ENCODE assay signal across 9 mouse cellular contexts in genomic region chr6:54368071-54368470, GRCm38 (mm10). TPM values are rescaled to one million over a fixed set of nuclear protein-coding genes. Genes with fewer than 3 reads are reported as not detected.
A peak's percentile ranks its signal among the peaks of the same experiment; 100 is the strongest.
DNase-seq lines count a peak whose midpoint lies in the region; ATAC-seq and TF ChIP-seq lines count a peak whose summit lies in the region.
"Had no signal": no experiment of that assay in that cellular context is flagged by ENCODE, and none has a peak within 500 bp of the region (broad histone marks: within the 10 kb centered on the region; RNA-seq: fewer than 3 reads in every experiment).

No protein-coding gene starts in this region.

- H3K4me3 ChIP-seq in forebrain, embryonic 11.5 days (ENCODE audit: low read depth, low read length), result no peak overlapping the region
- no peak overlapping the region for H3K4me3 ChIP-seq in intestine, embryonic 14.5 days (ENCODE audit: low read depth, low read length)
- H3K4me3 ChIP-seq: limb, embryonic 15.5 days had no signal

- H3K9ac ChIP-seq in forebrain, embryonic 11.5 days (ENCODE audit: low read length), result no peak overlapping the region
- H3K9ac ChIP-seq in intestine, embryonic 14.5 days (ENCODE audit: low read length), result no peak overlapping the region
- H3K9ac ChIP-seq: limb, embryonic 15.5 days had no signal

- peaks cover 3% of the 10 kb centered on the region; the same call in 1 of the 2 replicates for H3K4me1 ChIP-seq in forebrain, embryonic 11.5 days (replicated peaks; ENCODE audit: control insufficient read depth, insufficient read depth, low read length)
- peaks cover 6% of the 10 kb centered on the region; the same call in 1 of the 2 replicates for H3K4me1 ChIP-seq in intestine, embryonic 14.5 days (replicated peaks; ENCODE audit: control insufficient read depth, insufficient read depth, low read length)

- peak; percentile 83 for ATAC-seq in frontal cortex, adult (ENCODE audit: low TSS enrichment)
- ATAC-seq in forebrain, embryonic 11.5 days (replicated peaks; ENCODE audit: low FRiP score), result 0 out of 2 replicates have a peak, but pooled peaks have one; percentile 21
- ATAC-seq in intestine, embryonic 14.5 days (replicated peaks; ENCODE audit: low FRiP score, low TSS enrichment, low read depth), result peak; percentile 63

- TF ChIP-seq CTCF in brain, embryonic 14.5 days (IDR thresholded peaks at IDR 0.05; ENCODE audit: borderline replicate concordance, extremely low read depth, insufficient read depth, insufficient read length), result peak; percentile 77

- no peaks in the 10 kb centered on the region for H3K36me3 ChIP-seq in forebrain, embryonic 11.5 days (ENCODE audit: control insufficient read depth, insufficient read depth, low read length)
- H3K36me3 ChIP-seq in intestine, embryonic 14.5 days (ENCODE audit: control insufficient read depth, insufficient read depth, low read length), result no peaks in the 10 kb centered on the region
- H3K36me3 ChIP-seq: limb, embryonic 15.5 days had no signal

- no peak for DNase-seq in frontal cortex, postnatal 14 days (ENCODE audit: low spot score in 2 of 2)
- DNase-seq in 3T3-L1 (ENCODE audit: low read depth, low spot score), result peak; percentile 80
- DNase-seq in brain, embryonic 14.5 days (ENCODE audit: low read depth), result peak; percentile 82
- DNase-seq in forebrain, embryonic 11.5 days (ENCODE audit: low spot score), result peak; percentile 78
- peak; percentile 81 for DNase-seq in intestine, embryonic 14.5 days (ENCODE audit: low spot score)
- DNase-seq in lung, postnatal 14 days, result peak; percentile 48
- peak; percentile 49 for DNase-seq in skeletal muscle tissue, adult 2 months (ENCODE audit: low read depth, low spot score)

- WGBS in forebrain, embryonic 11.5 days, result 10% methylated on average over 6 of the region's 6 CpGs
- WGBS in intestine, embryonic 14.5 days, result 7% methylated on average over 6 of the region's 6 CpGs

- TF ChIP-seq POLR2A in brain, embryonic 14.5 days (IDR thresholded peaks at IDR 0.05; ENCODE audit: borderline replicate concordance, extremely low read depth, insufficient read depth, insufficient read length, poor library complexity, severe bottlenecking), result no peak

- no peaks in the 10 kb centered on the region for H3K27me3 ChIP-seq in forebrain, embryonic 11.5 days (ENCODE audit: control insufficient read depth, insufficient read depth, low read length)
- H3K27me3 ChIP-seq in intestine, embryonic 14.5 days (replicated peaks; ENCODE audit: control insufficient read depth, insufficient read depth, low read length), result no peaks in the 10 kb centered on the region
- H3K27me3 ChIP-seq: limb, embryonic 15.5 days had no signal

- no peak overlapping the region for H3K27ac ChIP-seq in forebrain, embryonic 11.5 days (ENCODE audit: low read depth, low read length)
- no peak overlapping the region for H3K27ac ChIP-seq in intestine, embryonic 14.5 days (ENCODE audit: low read depth)
- H3K27ac ChIP-seq: limb, embryonic 15.5 days had no signal

- no peaks in the 10 kb centered on the region for H3K9me3 ChIP-seq in forebrain, embryonic 11.5 days (ENCODE audit: control insufficient read depth, low read length)
- no peaks in the 10 kb centered on the region for H3K9me3 ChIP-seq in intestine, embryonic 14.5 days (ENCODE audit: control insufficient read depth, low read length)
- H3K9me3 ChIP-seq: limb, embryonic 15.5 days had no signal

- H3K4me2 ChIP-seq in forebrain, embryonic 11.5 days (ENCODE audit: low read depth, low read length, severe bottlenecking), result no peak overlapping the region
- no peak overlapping the region for H3K4me2 ChIP-seq in intestine, embryonic 14.5 days (ENCODE audit: low read length)
- H3K4me2 ChIP-seq: limb, embryonic 15.5 days had no signal

RNA-seq across cellular contexts. Expression of gene Prr15, which starts 42.4 kb away (rescaled TPM):
- polyA plus RNA-seq in brain, embryonic 14.5 days (2012; rRNA removed), result 1.6 and 1.8 TPM in 2 replicates
- 5.0 and 6.0 TPM in 2 replicates for polyA plus RNA-seq in forebrain, embryonic 11.5 days (2014; fragmentation: Nextera tagmentation; extraction: Ambion mirVana)
- polyA plus RNA-seq in intestine, embryonic 14.5 days (2014; fragmentation: Nextera tagmentation; extraction: Ambion mirVana), result 8.6 and 10.2 TPM in 2 replicates

Comparison
In these comparisons a context has a peak if more than half of its experiments do, and no peak if none do; other contexts are left out.
1. ATAC-seq: peak in every context shown above with its lines; median percentile 83 in frontal cortex, adult; 63 in intestine, embryonic 14.5 days; 21 in forebrain, embryonic 11.5 days.
2. DNase-seq: peak in 3T3-L1 (single experiment), brain, embryonic 14.5 days (single experiment), forebrain, embryonic 11.5 days (single experiment), intestine, embryonic 14.5 days (single experiment), lung, postnatal 14 days (single experiment) and skeletal muscle tissue, adult 2 months (single experiment); none in frontal cortex, postnatal 14 days (0 of 2).